Mouse (Mus musculus) C2C12 (cell line): ENCODE data around the gene Btaf1.

Experiments used
- CEBPB ChIP-seq: IDR thresholded peaks from one replicate; pipeline ENCODE4 v1.6.1; 2011; ENCODE audit warnings: low read depth, mild to moderate bottlenecking, control low read depth, moderate library complexity
- CTCF ChIP-seq: IDR thresholded peaks from one replicate; pipeline ENCODE4 v1.5.1; 2011; ENCODE audit not compliant: control insufficient read depth, insufficient read depth, insufficient read length
- FOSL1 ChIP-seq: IDR thresholded peaks from one replicate; pipeline ENCODE4 v1.8.0; 2011; ENCODE audit warnings: mild to moderate bottlenecking, low read length; ENCODE audit not compliant: poor library complexity, insufficient read depth, severe bottlenecking
- MAX ChIP-seq: IDR thresholded peaks from one replicate; pipeline ENCODE4 v1.6.1; 2011; ENCODE audit warnings: mild to moderate bottlenecking, control low read depth
- MYOD1 ChIP-seq: IDR thresholded peaks from one replicate; pipeline ENCODE4 v1.6.1; 2011; ENCODE audit warnings: low read depth; ENCODE audit not compliant: control insufficient read depth, insufficient read length
- MYOG ChIP-seq: IDR thresholded peaks from one replicate; pipeline ENCODE4 v1.6.1; 2011; ENCODE audit not compliant: control insufficient read depth, insufficient read length; ENCODE audit errors: extremely low read depth
- USF1 ChIP-seq: IDR thresholded peaks from one replicate; pipeline ENCODE4 v1.6.1; 2011; ENCODE audit warnings: low read depth, mild to moderate bottlenecking, control low read depth, moderate library complexity

DNA sequence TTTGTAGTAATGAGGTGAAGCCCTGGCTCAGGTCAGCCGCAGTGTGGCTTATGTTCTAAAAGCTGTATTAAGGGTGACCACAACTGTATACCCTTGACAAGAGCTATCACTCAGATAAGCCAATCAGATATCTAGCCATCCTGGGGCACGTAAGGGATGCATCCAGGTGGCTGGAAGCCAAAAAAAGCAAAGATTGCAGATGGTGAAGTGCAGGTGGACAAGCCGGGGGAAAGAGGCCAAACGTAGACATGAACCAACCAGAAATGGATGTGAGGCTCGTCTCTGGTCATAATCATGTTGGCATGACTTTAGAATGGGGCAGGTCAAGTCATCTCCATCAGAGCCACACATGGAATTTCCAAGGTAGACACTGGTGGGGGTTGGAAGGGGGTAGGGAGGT lies 105.6 kb downstream of the Btaf1 start:
- no peak for TF ChIP-seq CTCF
- no peak for TF ChIP-seq CEBPB
- no peak for TF ChIP-seq MYOD1
- TF ChIP-seq USF1, result no peak
- no peak for TF ChIP-seq FOSL1
- no peak for TF ChIP-seq MAX
- no peak for TF ChIP-seq MYOG
